Mouse (Mus musculus) CH12.LX (cell line): Measurements from ENCODE around the gene Grifin.

ENCODE experiments used
- CTCF ChIP-seq, 2 experiments: IDR thresholded peaks in 1 of 2; conservative IDR thresholded peaks in 1 of 2; 2 replicates each; pipeline ENCODE4 v1.5.1; 2011 to 2012; ENCODE audit warnings: low read depth in 2 of 2, low read length in 2 of 2, improper control_type of control experiment in 1 of 2, inconsistent platforms in 1 of 2, mild to moderate bottlenecking in 1 of 2, moderate library complexity in 1 of 2
- E2F4 ChIP-seq: IDR thresholded peaks from 2 replicates; pipeline ENCODE4 v1.6.1; 2011; ENCODE audit warnings: low read depth, low read length, improper control_type of control experiment; ENCODE audit not compliant: insufficient replicate concordance
- EP300 ChIP-seq: IDR thresholded peaks from 2 replicates; pipeline ENCODE4 v1.6.1; 2011; ENCODE audit warnings: low read length, improper control_type of control experiment
- JUN ChIP-seq: IDR thresholded peaks from 2 replicates; pipeline ENCODE4 v1.6.1; 2011; ENCODE audit warnings: low read depth, mild to moderate bottlenecking, low read length, improper control_type of control experiment, moderate library complexity; ENCODE audit not compliant: insufficient read depth
- JUND ChIP-seq: conservative IDR thresholded peaks from 2 replicates; pipeline ENCODE4 v1.6.1; 2011; ENCODE audit warnings: low read depth, low read length, improper control_type of control experiment
- MEF2A ChIP-seq: IDR thresholded peaks from 2 replicates; pipeline ENCODE4 v1.6.1; 2014; ENCODE audit warnings: low read depth, mild to moderate bottlenecking, inconsistent platforms, low read length, improper control_type of control experiment, borderline replicate concordance
- NELFE ChIP-seq: IDR thresholded peaks from 2 replicates; pipeline ENCODE4 v1.6.1; 2011; ENCODE audit warnings: low read depth, low read length, improper control_type of control experiment
- POLR2A ChIP-seq: IDR thresholded peaks from 2 replicates; pipeline ENCODE4 v1.6.1; 2011; ENCODE audit warnings: low read depth, mild to moderate bottlenecking, improper control_type of control experiment, low read length
- UBTF ChIP-seq: IDR thresholded peaks from 2 replicates; pipeline ENCODE4 v1.6.1; 2012; ENCODE audit warnings: low read depth, mild to moderate bottlenecking, inconsistent platforms, low read length, improper control_type of control experiment, moderate library complexity
- ZNF384 ChIP-seq: IDR thresholded peaks from 2 replicates; pipeline ENCODE4 v1.6.1; 2012; ENCODE audit warnings: low read depth, low read length, improper control_type of control experiment, inconsistent platforms

DNA sequence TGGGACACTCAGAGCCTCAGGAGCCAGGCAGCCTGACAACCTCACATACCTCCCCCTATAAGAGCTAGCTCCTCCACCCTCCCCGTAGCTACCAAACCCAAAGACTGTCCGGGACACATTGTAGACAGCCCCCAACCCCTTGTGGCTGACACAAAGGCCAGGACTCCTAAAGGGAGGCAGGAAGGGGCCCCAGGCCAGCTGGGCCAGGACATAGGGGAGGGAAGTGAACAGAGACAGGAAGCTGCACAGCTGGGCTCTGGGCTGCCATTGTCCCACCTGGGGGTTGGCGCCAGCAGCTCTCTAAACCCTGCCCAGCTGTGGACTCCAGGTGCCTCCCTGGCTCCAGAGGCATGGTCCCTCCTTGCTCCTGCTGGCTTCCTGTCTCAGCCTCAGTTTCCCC, 8.0 kb downstream of the Grifin start:
- TF ChIP-seq ZNF384, result no peak
- TF ChIP-seq CTCF (conservative IDR thresholded peaks at IDR 0.05 in 1 of 2, IDR thresholded peaks at IDR 0.05 in 1 of 2; ENCODE audit: low read depth in 2 of 2, low read length in 2 of 2), result no peak
- no peak for TF ChIP-seq EP300
- TF ChIP-seq POLR2A, result no peak
- no peak for TF ChIP-seq JUN
- no peak for TF ChIP-seq JUND
- no peak for TF ChIP-seq UBTF
- no peak for TF ChIP-seq NELFE
- TF ChIP-seq MEF2A, result no peak
- TF ChIP-seq E2F4, result no peak
